Mouse (Mus musculus) CD4-positive, CD25-positive, alpha-beta regulatory T cell, adult 4 months (primary cell): ENCODE results near the gene Sfrp5. TPM values are rescaled to one million over a fixed set of nuclear protein-coding genes. Genes with fewer than 3 reads are reported as not detected.

Experiments used
- ATAC-seq: one replicate; pipeline ENCODE4 v1.8.0; 2017
- polyA plus RNA-seq, 2 experiments: library from polyadenylated mRNA; unstranded; fragments of 100-300 nt; shearing (Covaris generic); gene quantifications; one replicate each; pipeline ENCODE4 v1.2.1; 2017

Gene Sfrp5
- polyA plus RNA-seq, 2 experiments from 2014 or later = not detected

- no peak for ATAC-seq
Observed at GRCm38 (mm10) chr19:42197066-42197465, 5.0 kb downstream of the Sfrp5 start.

DNA sequence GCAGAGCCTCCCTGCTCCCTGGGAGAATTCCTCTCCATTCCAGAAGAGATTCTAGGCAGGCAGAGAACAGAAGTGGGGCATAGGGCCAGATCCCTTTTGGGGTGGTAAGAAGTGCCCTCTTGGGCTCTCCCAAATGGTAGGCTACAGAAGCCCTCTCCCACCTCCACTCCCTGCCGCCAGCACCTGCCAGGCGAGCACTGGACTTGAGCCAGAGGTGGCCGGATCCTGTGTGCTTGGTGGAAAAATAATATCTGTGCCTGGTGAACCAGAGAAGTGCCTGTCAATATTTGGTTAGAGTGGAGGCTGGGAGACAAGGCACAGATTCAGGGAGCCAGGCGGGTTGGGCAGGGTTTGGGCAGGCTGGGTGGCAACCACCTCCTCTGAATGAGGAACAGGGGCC is 5.7 kb downstream of the Sfrp5 start:
- ATAC-seq = no peak

DNA sequence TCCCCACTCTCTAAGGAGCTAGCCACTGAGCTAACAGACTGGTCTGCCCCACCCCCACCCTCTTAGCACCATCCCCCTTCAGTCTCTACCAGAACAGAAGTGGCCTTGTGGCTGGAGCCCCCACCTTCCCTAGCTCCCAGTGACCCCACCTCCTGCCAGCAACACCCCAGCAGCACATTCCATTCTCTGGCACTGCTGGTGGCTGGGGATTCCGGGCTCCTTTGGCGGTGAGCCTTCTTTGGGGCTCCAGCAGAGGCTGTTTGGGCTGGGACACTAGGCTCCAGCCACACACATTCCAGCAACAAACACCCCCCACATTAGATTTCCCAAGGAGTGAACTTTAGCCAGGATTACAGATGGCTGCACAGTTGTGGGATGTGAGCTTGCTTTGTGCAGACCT is 8.7 kb downstream of the Sfrp5 start:
- no peak for ATAC-seq

DNA sequence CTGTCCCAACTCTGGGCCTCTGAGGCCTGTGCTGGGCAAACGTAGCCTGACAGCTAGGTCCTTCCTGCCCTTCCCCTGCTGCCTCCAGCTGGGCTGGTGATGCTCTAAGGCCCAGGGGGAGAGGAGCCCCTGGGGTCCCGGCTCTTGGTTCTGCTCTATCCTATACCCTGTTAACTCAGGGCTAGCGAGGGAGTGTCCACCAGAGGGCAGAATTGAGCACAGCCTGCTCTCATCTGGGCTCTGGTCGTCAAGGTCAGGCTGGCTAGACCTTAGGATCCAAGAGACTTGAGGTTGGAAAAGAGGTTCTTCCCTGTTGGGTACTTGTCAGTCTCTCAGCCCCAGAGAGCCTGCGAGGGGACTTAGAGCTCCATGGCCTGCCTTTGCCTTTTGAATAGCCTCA is 11.6 kb downstream of the Sfrp5 start:
- ATAC-seq = no peak

- no peak for ATAC-seq
Observed at GRCm38 (mm10) chr19:42189735-42190134, 12.3 kb downstream of the Sfrp5 start.

GRCm38 (mm10) chr19:42182673-42183072 is 19.4 kb downstream of the Sfrp5 start:
- ATAC-seq = no peak

DNA sequence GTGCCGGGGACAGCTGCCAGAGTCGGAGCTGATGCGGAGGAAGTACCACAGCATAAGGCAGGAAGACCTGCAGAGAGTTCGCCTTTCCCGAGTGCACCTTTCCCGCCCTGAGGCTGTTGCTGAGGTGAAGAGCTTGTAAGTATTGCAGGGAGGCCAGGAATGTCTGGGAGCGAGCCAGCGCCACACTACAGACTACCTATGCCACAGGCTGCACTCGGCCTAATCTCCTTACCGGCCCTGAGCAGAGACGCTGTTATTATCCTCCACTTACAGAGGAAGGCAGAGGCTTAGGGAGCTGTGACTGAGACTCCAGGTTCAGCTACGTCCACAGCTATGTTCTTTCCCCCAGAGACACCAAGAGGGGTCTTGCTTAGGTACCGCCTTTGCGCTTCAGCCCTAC is 22.7 kb downstream of the Sfrp5 start:
- no peak for ATAC-seq

DNA sequence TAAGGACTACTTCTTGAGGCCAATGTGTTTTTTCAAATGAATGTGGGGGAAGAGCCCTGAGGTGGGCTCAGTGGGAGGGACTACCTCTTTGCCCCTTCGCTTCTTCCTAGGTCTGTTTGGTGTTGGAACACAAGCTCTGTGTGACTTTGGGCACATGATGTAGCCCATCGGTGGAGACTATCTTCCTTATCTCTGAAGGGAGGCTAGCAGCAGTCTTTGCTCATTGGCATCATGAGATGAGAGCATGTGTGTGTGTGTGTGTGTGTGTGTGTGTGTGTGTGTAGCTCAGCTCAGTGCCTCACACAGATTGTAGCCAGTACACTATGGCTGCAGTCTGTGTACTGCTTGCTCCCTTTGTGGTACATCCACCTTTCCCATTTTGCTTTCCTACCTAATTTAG is 24.6 kb downstream of the Sfrp5 start:
- no peak for ATAC-seq

DNA sequence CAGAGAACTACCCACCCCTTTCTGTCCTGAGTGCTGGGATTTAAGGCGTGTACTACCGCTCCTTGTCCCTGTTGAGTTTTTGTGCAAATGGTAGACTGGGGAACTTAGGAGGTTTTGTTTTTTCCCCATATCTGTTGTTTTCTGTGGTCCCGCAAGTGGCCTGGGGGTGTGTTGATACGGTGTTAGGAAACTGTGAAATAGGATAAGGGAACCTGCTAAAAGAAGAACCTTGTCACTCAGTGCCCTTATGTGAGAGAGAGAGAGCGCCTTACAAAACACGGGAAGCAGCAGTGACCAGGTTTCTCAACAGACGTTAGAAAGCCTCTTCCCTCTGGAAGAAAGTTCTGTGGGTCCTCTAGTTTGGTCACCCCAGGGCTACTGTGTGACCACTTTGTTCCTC is 25.2 kb downstream of the Sfrp5 start:
- no peak for ATAC-seq

DNA sequence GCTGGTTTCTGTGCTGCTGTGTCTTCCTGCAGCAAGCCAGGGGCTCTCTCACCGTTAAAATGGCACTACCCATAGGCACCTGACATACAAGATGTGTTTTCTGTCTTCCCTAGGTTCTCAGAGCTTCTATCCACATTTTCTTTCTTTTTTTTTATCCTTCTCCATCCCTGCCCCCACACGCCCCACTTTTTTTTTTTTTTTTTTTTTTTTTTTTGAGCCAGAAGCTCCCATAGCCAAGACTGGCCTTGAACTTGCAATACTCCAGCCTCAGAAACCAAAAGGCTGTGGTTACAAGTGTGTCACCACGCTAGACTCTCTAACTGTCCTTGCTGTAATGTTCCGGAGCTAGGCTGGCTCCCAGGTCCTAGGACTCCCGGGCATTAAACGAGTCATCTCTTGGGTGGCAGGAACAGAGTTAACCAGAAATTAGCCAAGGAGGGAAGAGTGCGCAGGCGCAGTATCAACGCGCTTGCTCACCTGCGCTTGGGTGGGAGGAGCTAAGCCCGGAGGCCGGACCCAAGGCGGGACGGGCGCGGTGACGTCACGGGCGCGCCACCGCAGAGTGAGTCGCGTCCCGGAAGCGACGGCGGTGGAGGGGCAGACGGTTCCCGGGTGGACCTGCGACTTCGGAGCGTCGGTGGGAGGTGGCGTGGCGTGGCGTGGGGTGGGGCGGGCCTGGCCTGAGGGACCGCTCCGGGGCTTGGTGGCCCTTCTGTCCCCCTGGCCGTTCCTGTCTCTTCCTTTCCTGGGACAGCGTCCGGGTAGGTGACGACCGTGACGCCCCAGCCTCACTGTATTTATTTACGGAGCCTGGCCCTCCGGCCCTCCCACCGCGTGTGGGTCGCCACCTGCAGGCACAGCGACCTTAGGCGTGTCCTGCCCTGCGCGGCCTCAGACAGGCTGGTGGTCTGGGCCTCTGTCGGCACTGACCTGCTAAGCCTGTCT is 31.8 kb downstream of the Sfrp5 start:
- peak; percentile 96 for ATAC-seq

DNA sequence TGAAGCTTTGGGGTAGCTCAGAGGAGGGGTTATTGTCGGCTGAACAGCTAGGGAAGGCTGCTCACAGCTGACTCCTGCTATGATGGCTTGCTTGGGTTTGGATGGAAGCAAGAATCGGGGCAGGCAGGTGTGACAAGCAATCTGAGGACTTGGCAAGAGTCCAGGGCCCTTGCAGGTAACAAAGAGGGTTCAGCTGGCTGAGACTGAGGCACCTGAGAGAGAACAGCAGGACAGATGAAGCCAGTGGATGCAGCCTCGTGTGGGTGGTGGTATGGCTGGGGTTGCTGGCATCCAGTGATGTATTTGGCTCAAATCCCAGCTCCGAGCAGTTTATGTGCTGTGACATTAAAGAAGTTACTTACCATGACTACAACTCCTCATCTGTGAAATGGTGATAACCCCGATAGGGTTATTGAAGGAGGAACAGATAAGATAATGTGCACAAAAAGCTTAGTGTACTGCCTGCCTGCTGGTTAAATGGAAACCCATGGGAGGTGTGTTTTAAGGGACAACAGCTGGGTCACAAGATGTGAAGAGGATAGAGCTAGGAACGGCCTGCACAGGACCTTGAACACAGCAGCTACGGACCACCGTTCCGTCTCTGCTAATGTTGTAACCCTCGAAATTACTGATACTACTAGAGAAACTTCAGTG is 32.6 kb downstream of the Sfrp5 start:
- no peak for ATAC-seq

DNA sequence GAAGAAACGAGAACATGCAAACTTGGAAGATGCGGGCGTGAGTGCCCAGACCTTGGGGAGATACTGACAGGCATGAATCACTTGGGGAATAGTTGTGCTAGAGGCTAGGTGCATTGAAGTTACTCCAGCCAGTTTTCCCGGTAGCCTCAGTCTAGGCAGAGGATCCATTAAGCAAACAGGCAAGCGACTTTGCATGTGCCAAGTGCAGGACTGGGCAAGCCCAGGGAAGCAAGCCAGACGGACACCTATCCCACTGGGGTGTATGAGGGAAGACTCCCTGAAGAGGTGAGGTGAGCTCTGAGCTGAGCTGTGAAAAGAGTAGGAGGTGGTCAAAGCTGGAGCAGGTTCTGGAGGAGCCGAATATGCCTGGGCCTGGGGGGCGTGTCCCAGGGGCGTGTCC is 34.6 kb downstream of the Sfrp5 start:
- ATAC-seq = no peak

DNA sequence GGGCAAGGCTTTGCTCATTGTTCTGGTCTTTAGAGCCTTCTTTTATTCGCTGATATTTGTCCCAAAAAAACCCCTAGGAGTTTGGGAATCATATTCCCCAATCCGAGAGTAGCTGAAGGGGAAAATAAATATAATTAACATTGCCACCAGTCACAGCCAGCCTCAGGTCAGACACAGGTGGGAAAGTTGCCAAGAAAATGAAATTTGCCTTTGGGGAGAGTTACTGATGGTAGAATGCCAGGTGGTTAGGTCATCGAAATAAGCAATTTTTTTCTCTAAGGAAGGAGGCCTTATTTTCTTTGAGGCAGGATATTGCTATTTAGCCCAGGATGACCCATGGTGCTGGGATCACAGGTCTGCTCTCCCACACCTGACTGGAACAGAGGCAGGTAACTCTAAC is 35.3 kb downstream of the Sfrp5 start:
- ATAC-seq = no peak

- peak; percentile 48 for ATAC-seq
Observed at GRCm38 (mm10) chr19:42166130-42166529, 35.9 kb downstream of the Sfrp5 start.

- ATAC-seq = no peak
Observed at GRCm38 (mm10) chr19:42164188-42164587, 37.9 kb downstream of the Sfrp5 start.

GRCm38 (mm10) chr19:42163764-42164163 is 38.3 kb downstream of the Sfrp5 start, which contains the start of gene Zfyve27:
TSS of gene Zfyve27 (plus strand) at chr19:42163951.
- no peak for ATAC-seq

DNA sequence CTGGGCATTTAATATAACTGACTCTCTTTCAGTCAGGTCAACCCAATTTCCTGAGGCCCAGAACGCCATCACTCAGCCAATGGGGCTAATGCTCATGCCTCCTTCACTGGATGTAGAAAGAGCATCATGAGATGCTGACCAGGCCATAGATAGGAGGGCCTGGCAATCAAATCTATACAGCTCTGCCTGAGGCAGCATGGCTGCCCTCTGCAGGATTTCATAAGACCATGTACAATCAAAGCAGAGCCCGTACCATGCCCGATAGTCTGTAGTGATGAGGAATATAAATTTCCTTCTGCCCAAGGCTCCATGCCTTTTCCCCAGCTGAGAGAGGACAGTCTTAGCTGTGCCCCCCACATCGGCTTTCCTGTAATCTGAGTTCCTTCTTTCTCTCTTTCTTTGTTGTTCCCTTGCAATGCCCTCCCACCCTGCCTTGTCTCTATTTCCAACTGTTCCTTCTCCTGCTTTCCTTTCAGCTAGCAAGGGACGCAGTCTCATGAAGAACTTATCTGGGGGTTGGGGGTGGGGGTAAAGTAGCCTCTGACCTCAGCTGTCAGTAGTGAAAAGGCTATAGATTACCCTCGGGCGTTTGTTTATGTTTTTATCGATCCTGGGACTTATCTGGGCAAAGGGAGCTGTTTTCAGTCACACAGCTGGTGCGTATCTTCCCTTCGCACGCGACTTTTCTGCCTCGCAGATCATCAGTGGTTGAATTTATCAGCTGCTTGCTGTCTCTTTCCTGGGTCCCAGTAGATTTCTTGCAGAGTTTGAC is 43.6 kb downstream of the Sfrp5 start:
- ATAC-seq = no peak

DNA sequence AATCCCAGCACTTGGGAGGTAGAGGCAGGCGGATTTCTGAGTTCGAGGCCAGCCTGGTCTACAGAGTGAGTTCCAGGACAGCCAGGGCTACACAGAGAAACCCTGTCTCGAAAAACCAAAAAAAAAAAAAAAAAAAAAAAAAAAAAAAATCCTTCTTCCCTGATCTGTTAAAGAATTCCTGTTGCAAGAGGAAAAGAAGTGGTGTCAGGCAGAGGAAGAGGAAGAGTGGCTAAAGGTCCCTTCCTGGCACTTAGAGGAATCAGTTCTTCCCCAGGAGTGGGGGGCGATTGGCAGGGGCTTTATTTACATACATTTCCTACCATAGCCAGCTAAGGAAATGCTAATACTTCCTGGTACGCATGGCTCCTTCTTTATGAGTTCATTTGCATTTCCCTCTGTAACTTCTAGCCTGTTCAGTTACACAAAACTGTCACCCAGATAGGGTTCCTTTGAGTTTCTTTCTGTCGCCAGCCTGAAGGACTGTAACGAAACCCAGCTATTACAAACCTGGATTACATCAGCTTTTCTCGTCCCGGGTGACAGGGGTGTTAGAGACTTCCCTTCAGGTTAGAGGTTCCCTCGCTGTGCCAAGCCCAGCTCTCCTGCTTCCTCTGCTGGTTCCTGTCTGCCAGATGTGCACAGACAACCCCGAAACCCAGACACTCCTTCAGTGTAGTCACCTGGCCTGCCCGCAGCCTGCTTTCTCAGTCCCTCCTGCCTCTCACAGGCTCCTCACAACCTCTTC is 44.4 kb downstream of the Sfrp5 start:
- no peak for ATAC-seq

DNA sequence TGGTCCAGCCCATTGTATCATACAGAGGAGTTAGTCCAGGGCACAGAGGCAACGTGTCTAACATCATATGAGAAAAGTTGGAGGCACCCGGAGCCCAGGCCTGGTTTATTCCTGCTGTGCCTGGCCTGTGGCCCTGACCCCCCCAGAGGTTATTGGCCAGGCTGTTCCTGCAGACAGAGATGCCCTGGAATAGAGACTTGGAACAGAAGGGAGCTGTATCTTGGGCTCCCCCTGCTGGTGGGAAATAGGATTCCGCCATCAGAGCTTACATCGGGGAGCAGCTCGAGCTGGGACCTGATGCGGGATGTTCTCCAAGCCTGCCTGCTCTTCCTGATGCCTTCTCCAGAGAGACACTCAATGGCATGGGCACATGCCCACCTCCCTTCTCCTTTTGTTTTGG is 50.1 kb downstream of the Sfrp5 start:
- ATAC-seq = peak; percentile 56

DNA sequence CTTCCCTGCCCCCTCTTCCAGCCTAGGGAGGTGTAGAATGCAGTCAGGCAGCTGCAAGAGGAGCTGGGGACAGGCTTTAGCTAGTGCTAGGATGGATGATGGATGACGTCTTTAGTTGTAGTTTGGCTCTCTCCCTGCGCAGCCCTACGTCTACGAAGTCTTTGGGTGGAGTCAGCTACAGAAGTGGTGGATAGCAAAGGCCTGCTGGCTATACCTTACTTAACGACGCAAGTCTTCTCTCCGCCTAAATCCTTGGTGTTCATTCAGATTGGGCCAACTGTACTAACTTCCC is 53.5 kb downstream of the Sfrp5 start:
- no peak for ATAC-seq
